Mouse (Mus musculus): ENCODE data around the gene Epb41l2. TPM values are rescaled to one million over a fixed set of nuclear protein-coding genes. Genes with fewer than 3 reads are reported as not detected.

The Epb41l2 gene
- polyA plus RNA-seq, 1 experiment from 2014 or later = 46.4 TPM

- Histone ChIP-seq H3K4me2 (ENCODE audit: low read depth, low read length, severe bottlenecking) (no peak overlapping the region), H3K4me3 (ENCODE audit: low read depth, low read length) (no peak overlapping the region), H3K27ac (ENCODE audit: low read depth, low read length) (no peak overlapping the region), H3K4me1 (replicated peaks; ENCODE audit: control insufficient read depth, insufficient read depth, low read length) (no peaks in the 10 kb centered on the region), H3K9ac (ENCODE audit: low read length) (no peak overlapping the region), H3K9me3 (ENCODE audit: control insufficient read depth, low read length) (no peaks in the 10 kb centered on the region), H3K27me3 (ENCODE audit: control insufficient read depth, insufficient read depth, low read length) (no peaks in the 10 kb centered on the region), H3K36me3 (ENCODE audit: control insufficient read depth, insufficient read depth, low read length) (no peaks in the 10 kb centered on the region)
- no peak for DNase-seq (ENCODE audit: low spot score)
- WGBS = 83% methylated on average over 6 of the region's 6 CpGs
- ATAC-seq (replicated peaks; ENCODE audit: low FRiP score) = no peak
Observed at GRCm38 (mm10) chr10:25539771-25540168, 180.2 kb downstream of the Epb41l2 start.

GRCm38 (mm10) chr10:25541097-25541496 lies 181.5 kb downstream of the Epb41l2 start:
- H3K4me1 ChIP-seq (replicated peaks; ENCODE audit: control insufficient read depth, insufficient read depth, low read length) = no peaks in the 10 kb centered on the region
- 94% methylated on average over 3 of the region's 3 CpGs for WGBS
- DNase-seq (ENCODE audit: low spot score) (no peak), ATAC-seq (replicated peaks; ENCODE audit: low FRiP score) (no peak)
- no peak overlapping the region for H3K4me3 ChIP-seq (ENCODE audit: low read depth, low read length)
- no peak overlapping the region for H3K9ac ChIP-seq (ENCODE audit: low read length)
- H3K4me2 ChIP-seq (ENCODE audit: low read depth, low read length, severe bottlenecking) = no peak overlapping the region
- no peak overlapping the region for H3K27ac ChIP-seq (ENCODE audit: low read depth, low read length)
- no peaks in the 10 kb centered on the region for H3K36me3 ChIP-seq (ENCODE audit: control insufficient read depth, insufficient read depth, low read length)
- H3K27me3 ChIP-seq (ENCODE audit: control insufficient read depth, insufficient read depth, low read length) = no peaks in the 10 kb centered on the region
- no peaks in the 10 kb centered on the region for H3K9me3 ChIP-seq (ENCODE audit: control insufficient read depth, low read length)

- Histone ChIP-seq H3K27me3 (ENCODE audit: control insufficient read depth, insufficient read depth, low read length) (no peaks in the 10 kb centered on the region), H3K9ac (ENCODE audit: low read length) (no peak overlapping the region), H3K4me1 (replicated peaks; ENCODE audit: control insufficient read depth, insufficient read depth, low read length) (no peaks in the 10 kb centered on the region), H3K4me2 (ENCODE audit: low read depth, low read length, severe bottlenecking) (no peak overlapping the region), H3K36me3 (ENCODE audit: control insufficient read depth, insufficient read depth, low read length) (no peaks in the 10 kb centered on the region), H3K9me3 (ENCODE audit: control insufficient read depth, low read length) (no peaks in the 10 kb centered on the region), H3K4me3 (ENCODE audit: low read depth, low read length) (no peak overlapping the region), H3K27ac (ENCODE audit: low read depth, low read length) (no peak overlapping the region)
- DNase-seq (ENCODE audit: low spot score) (no peak), ATAC-seq (replicated peaks; ENCODE audit: low FRiP score) (no peak)
- WGBS = 81% methylated on average over 4 of the region's 4 CpGs
Observed at GRCm38 (mm10) chr10:25552936-25553335, 193.3 kb downstream of the Epb41l2 start.

GRCm38 (mm10) chr10:25571319-25572240 lies 212.0 kb downstream of the Epb41l2 start:
- peak overlapping the region; percentile 15 for H3K27ac ChIP-seq (ENCODE audit: low read depth, low read length)
- H3K4me2 ChIP-seq (ENCODE audit: low read depth, low read length, severe bottlenecking) = 0 out of 2 replicates have a peak overlapping the region, but pooled peaks have one; percentile 18
- no peak overlapping the region for H3K9ac ChIP-seq (ENCODE audit: low read length)
- WGBS = 33% methylated on average over 9 of the region's 9 CpGs
- 0 out of 2 replicates have a peak, but pooled peaks cover 3% of the 10 kb centered on the region for H3K4me1 ChIP-seq (replicated peaks; ENCODE audit: control insufficient read depth, insufficient read depth, low read length)
- no peaks in the 10 kb centered on the region for H3K27me3 ChIP-seq (ENCODE audit: control insufficient read depth, insufficient read depth, low read length)
- no peaks in the 10 kb centered on the region for H3K36me3 ChIP-seq (ENCODE audit: control insufficient read depth, insufficient read depth, low read length)
- no peaks in the 10 kb centered on the region for H3K9me3 ChIP-seq (ENCODE audit: control insufficient read depth, low read length)
- H3K4me3 ChIP-seq (ENCODE audit: low read depth, low read length) = no peak overlapping the region
- DNase-seq (ENCODE audit: low spot score) (no peak), ATAC-seq (replicated peaks; ENCODE audit: low FRiP score) (peak; percentile 69)

Other genes with a start within 250 kb of the Epb41l2 start
- gene Akap7, start 51.9 kb upstream of the Epb41l2 start, polyA plus RNA-seq (2014; fragmentation: Nextera tagmentation; extraction: Ambion mirVana) = 16.2 and 19.2 TPM in 2 replicates
- gene Smlr1, start 176.5 kb downstream of the Epb41l2 start, polyA plus RNA-seq (2014; fragmentation: Nextera tagmentation; extraction: Ambion mirVana) = not detected in 2 replicates

Data from forebrain, embryonic 11.5 days (tissue).